In the genomic region with DNA sequence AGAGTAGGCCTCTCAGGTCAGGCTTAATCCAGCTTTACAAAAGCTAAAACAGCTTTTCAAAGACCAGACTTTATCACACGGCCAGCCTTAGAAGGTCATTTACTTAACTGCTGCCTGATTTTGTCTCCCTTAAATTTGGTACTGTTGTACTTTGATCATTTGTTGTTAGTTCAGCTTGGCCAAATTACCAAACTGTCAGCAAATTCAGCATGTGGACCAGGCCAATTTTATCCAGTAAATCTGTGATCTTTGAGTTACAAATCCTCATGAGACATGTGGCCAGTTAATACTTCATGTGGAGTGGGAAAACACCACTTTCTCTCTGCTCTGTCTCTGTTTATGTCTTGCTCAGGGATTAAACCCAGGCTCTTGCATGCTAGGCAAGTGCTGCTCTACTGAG, we compare ENCODE assay signal across 24 mouse cellular contexts. TPM values are rescaled to one million over a fixed set of nuclear protein-coding genes. Genes with fewer than 3 reads are reported as not detected.
DNase-seq lines count a peak whose midpoint lies in the region; ATAC-seq and TF ChIP-seq lines count a peak whose summit lies in the region.
"Had no signal": no experiment of that assay in that cellular context is flagged by ENCODE, and none has a peak within 500 bp of the region (broad histone marks: within the 10 kb centered on the region; RNA-seq: fewer than 3 reads in every experiment).

No protein-coding gene starts in this region.

- no peaks in the 10 kb centered on the region for H3K27me3 ChIP-seq in testis, adult 2 months (ENCODE audit: control insufficient read depth, insufficient read depth, low read length)
- no peaks in the 10 kb centered on the region for H3K27me3 ChIP-seq in liver, embryonic 15.5 days
- H3K27me3 ChIP-seq: embryonic facial prominence, embryonic 12.5 days; embryonic facial prominence, embryonic 15.5 days; forebrain, embryonic 13.5 days; hindbrain, embryonic 12.5 days; hindbrain, embryonic 15.5 days had no signal

- no peak for ATAC-seq in liver, embryonic 15.5 days (ENCODE audit: insufficient read depth)
- no peak for ATAC-seq in monocyte, adult 5-6 weeks (replicated peaks; ENCODE audit: insufficient number of reproducible peaks, low FRiP score, low TSS enrichment, poor library complexity, severe bottlenecking)
- ATAC-seq: CD4-positive, CD25-positive, alpha-beta regulatory T cell, adult 4 months; forebrain, embryonic 13.5 days; forebrain, embryonic 16.5 days had no signal

- H3K9me3 ChIP-seq in liver, embryonic 15.5 days (replicated peaks) = no peaks in the 10 kb centered on the region
- H3K9me3 ChIP-seq: embryonic facial prominence, embryonic 12.5 days; embryonic facial prominence, embryonic 15.5 days; forebrain, embryonic 10.5 days; forebrain, embryonic 13.5 days; hindbrain, embryonic 12.5 days; hindbrain, embryonic 15.5 days had no signal

- H3K27ac ChIP-seq in testis, adult 2 months (ENCODE audit: control insufficient read depth, insufficient read depth, low read depth, low read length) = no peak overlapping the region
- H3K27ac ChIP-seq in liver, embryonic 15.5 days (replicated peaks) = 0 out of 2 replicates have a peak overlapping the region, but pooled peaks have one; percentile 0
- H3K27ac ChIP-seq: embryonic facial prominence, embryonic 12.5 days; embryonic facial prominence, embryonic 15.5 days; forebrain, embryonic 10.5 days; forebrain, embryonic 13.5 days; gastrocnemius, adult 2 months; hindbrain, embryonic 12.5 days; hindbrain, embryonic 15.5 days had no signal

- WGBS in liver, embryonic 15.5 days (ENCODE audit: insufficient replicate concordance) = 51% methylated on average over 1 of the region's 1 CpGs

- peaks cover 2% of the 10 kb centered on the region; the same call in 1 of the 2 replicates for H3K36me3 ChIP-seq in testis, adult 2 months (ENCODE audit: control insufficient read depth, insufficient read depth, low read length)
- H3K36me3 ChIP-seq in liver, embryonic 15.5 days (replicated peaks) = peaks cover 62% of the 10 kb centered on the region

- no peak for TF ChIP-seq POLR2A in testis, adult 2 months (IDR thresholded peaks at IDR 0.05; ENCODE audit: control insufficient read depth, low read depth, low read length)

- no peak for TF ChIP-seq CTCF in testis, adult 2 months (IDR thresholded peaks at IDR 0.05; ENCODE audit: control insufficient read depth, insufficient read depth, insufficient replicate concordance, low read depth, low read length)

- H3K4me3 ChIP-seq in testis, adult 2 months (ENCODE audit: control insufficient read depth, low read depth, low read length) = peak overlapping the region; percentile 58
- no peak overlapping the region for H3K4me3 ChIP-seq in liver, embryonic 15.5 days (replicated peaks)
- H3K4me3 ChIP-seq: embryonic facial prominence, embryonic 12.5 days; embryonic facial prominence, embryonic 15.5 days; forebrain, embryonic 10.5 days; forebrain, embryonic 13.5 days; gastrocnemius, adult 2 months; hindbrain, embryonic 12.5 days; hindbrain, embryonic 15.5 days had no signal

- peaks cover 4% of the 10 kb centered on the region for H3K4me1 ChIP-seq in testis, adult 2 months (ENCODE audit: control insufficient read depth, insufficient read depth, low read length)
- H3K4me1 ChIP-seq in liver, embryonic 15.5 days (replicated peaks) = peaks cover 52% of the 10 kb centered on the region

- peak overlapping the region; percentile 79 for H3K4me2 ChIP-seq in liver, embryonic 15.5 days
- H3K4me2 ChIP-seq: embryonic facial prominence, embryonic 12.5 days; embryonic facial prominence, embryonic 15.5 days; forebrain, embryonic 13.5 days; heart, embryonic 11.5 days; hindbrain, embryonic 12.5 days; hindbrain, embryonic 15.5 days had no signal

- DNase-seq in kidney, adult 9 months = peak; percentile 66
- no peak for DNase-seq in kidney, adult 18-20 months
- DNase-seq in testis, postnatal 14 days (ENCODE audit: low spot score) = no peak
- DNase-seq: adrenal gland, adult 2 months; adrenal gland, postnatal 14 days; cerebellum, adult 11 months; cerebellum, adult 2 months; cerebellum, adult 9-11 months; cerebellum, postnatal 25 days; gastrocnemius, adult 2 months; gastrocnemius, postnatal 14 days; heart, adult 11 months had no signal

- no peak overlapping the region for H3K9ac ChIP-seq in liver, embryonic 15.5 days
- H3K9ac ChIP-seq: embryonic facial prominence, embryonic 12.5 days; embryonic facial prominence, embryonic 15.5 days; forebrain, embryonic 13.5 days; hindbrain, embryonic 12.5 days; hindbrain, embryonic 15.5 days had no signal

RNA-seq across cellular contexts. Expression of a gene that starts 2.6 kb away (rescaled TPM):
- 78.5 and 97.4 TPM in 2 replicates for polyA plus RNA-seq in testis, adult 2 months (2012; rRNA removed)
- polyA plus RNA-seq in liver, embryonic 15.5 days (2015; fragmentation: Nextera tagmentation; extraction: Ambion mirVana) = 89.1 and 98.7 TPM in 2 replicates
- total RNA-seq in monocyte, adult 5-6 weeks (2017) = 29.9 to 45.3 TPM (median 38.3 TPM) in 3 replicates

RNA-seq across cellular contexts. Expression of a gene that starts 2.8 kb away (rescaled TPM):
- 65.4 and 80.9 TPM in 2 replicates for polyA plus RNA-seq in testis, adult 2 months (2012; rRNA removed)
- polyA plus RNA-seq in liver, embryonic 15.5 days (2015; fragmentation: Nextera tagmentation; extraction: Ambion mirVana) = 57.2 and 58.9 TPM in 2 replicates
- 106 to 142 TPM (median 106 TPM) in 3 replicates for total RNA-seq in monocyte, adult 5-6 weeks (2017)

RNA-seq across cellular contexts. Expression of a gene that starts 10.2 kb away (rescaled TPM):
- 21.9 and 22.1 TPM in 2 replicates for polyA plus RNA-seq in testis, adult 2 months (2012; rRNA removed)
- 159 and 170 TPM in 2 replicates for polyA plus RNA-seq in liver, embryonic 15.5 days (2015; fragmentation: Nextera tagmentation; extraction: Ambion mirVana)
- 7.7 to 23.8 TPM (median 11.4 TPM) in 3 replicates for total RNA-seq in monocyte, adult 5-6 weeks (2017)

RNA-seq across cellular contexts. Expression of a gene that starts 31.7 kb away (rescaled TPM):
- 13.8 and 16.1 TPM in 2 replicates for polyA plus RNA-seq in testis, adult 2 months (2012; rRNA removed)
- 5.8 and 6.6 TPM in 2 replicates for polyA plus RNA-seq in liver, embryonic 15.5 days (2015; fragmentation: Nextera tagmentation; extraction: Ambion mirVana)
- total RNA-seq in monocyte, adult 5-6 weeks (2017) = 11.4 to 25.4 TPM (median 19.8 TPM) in 3 replicates

RNA-seq across cellular contexts. Expression of a gene that starts 46.8 kb away (rescaled TPM):
- polyA plus RNA-seq in testis, adult 2 months (2012; rRNA removed) = 3.5 and 4.7 TPM in 2 replicates
- polyA plus RNA-seq in liver, embryonic 15.5 days (2015; fragmentation: Nextera tagmentation; extraction: Ambion mirVana) = 22.2 and 23.3 TPM in 2 replicates
- 11.7 to 25.6 TPM (median 16.2 TPM) in 3 replicates for total RNA-seq in monocyte, adult 5-6 weeks (2017)
